Mouse (Mus musculus): Measurements from ENCODE around the gene Ccdc149.

GRCm38 (mm10) chr5:52346890-52347289, 124.4 kb downstream of the Ccdc149 start:
- TF ChIP-seq CTCF (conservative IDR thresholded peaks at IDR 0.05; ENCODE audit: insufficient read depth, insufficient read length, low read depth, low read length) (no peak), POLR2A (IDR thresholded peaks at IDR 0.05; ENCODE audit: low read depth, low read length) (no peak)

Data from kidney, adult 2 months (tissue).